Mouse (Mus musculus) mature B cell (primary cell): ENCODE results near the gene Rgs2.

ENCODE experiments used
- in situ Hi-C: fragments of 300-500 bp; cut with MboI; formaldehyde crosslinking; loops from 2 replicates; pipeline ENCODE4 v1.14.3; 2019

Gene Rgs2

GRCm38 (mm10) chr1:144003904-144004740 lies at the start of gene Rgs2:
Gene Rgs2, minus strand, starts transcription at chr1:144004161.
- in situ Hi-C loops, result loop anchor here (5.0 kb wide), 2 partner anchors 168 to 192 kb away; no protein-coding TSS in a partner anchor

GRCm38 (mm10) chr1:144053401-144053800 lies 49.4 kb upstream of the Rgs2 start:
- in situ Hi-C loops, result no loop called here

- in situ Hi-C loops, result no loop called here
Measured at GRCm38 (mm10) chr1:144041826-144042225, 37.9 kb upstream of the Rgs2 start.

DNA sequence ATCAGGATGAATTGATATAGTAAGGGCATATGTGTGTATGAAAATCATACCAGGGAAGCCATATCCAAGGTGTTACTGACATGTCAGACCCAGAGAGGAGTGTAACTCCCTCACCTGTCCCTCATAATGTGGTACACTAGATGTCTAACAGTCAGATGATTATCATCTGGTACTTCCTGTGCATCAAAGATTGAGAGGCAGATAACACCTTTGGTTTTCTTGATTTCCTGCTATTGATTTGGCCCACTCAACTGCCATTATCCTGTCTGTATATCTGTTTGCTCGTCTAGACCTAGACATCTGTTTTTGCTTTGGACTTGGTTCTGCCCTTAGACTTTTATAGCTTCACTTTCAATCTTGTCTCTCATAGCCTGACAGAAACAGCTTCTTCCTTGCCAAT lies 29.5 kb upstream of the Rgs2 start:
- in situ Hi-C loops, result no loop called here

DNA sequence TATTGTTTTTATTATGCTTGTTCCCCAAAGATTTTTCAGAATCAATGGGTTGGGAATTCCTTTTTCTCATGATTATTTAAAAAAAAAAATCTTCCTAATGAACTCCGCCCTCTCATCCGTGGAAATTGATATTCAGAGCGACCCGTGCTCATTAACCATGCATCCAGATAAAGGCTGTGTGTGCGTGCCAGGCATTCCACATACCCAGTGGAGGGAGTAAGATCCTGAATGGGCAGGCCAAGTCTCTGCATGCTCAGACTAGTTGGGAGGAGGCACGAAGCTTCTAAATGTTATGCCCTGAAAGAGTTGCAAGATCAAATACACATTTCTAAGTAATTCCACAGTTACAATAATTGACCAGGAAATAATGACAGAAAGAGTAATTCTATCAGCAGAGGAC lies 26.5 kb upstream of the Rgs2 start:
- in situ Hi-C loops, result no loop called here

GRCm38 (mm10) chr1:144029679-144030078 lies 25.7 kb upstream of the Rgs2 start:
- in situ Hi-C loops, result no loop called here

GRCm38 (mm10) chr1:144018417-144018958 lies 14.5 kb upstream of the Rgs2 start:
- in situ Hi-C loops, result no loop called here

DNA sequence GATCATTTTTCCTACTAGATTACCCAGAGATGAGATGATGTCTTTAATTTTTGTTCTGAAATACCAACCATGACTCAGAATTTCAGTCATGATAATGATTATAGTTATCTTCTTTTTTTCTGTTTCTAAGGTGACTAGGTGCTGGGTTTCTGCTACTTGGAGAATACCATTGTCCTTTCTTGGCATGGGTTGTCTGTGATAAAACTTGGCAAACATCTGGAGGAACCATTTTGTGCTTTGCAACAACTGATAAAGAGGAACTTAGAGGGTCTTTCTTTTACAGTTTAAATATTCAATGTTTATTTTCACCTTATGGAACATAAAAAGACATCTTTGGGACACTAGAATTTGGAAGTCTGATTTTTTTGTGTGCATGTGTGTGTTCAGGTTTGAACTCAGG lies 10.0 kb upstream of the Rgs2 start:
- in situ Hi-C loops, result no loop called here

- in situ Hi-C loops, result no loop called here
Measured at GRCm38 (mm10) chr1:144007341-144007740, 3.4 kb upstream of the Rgs2 start.

DNA sequence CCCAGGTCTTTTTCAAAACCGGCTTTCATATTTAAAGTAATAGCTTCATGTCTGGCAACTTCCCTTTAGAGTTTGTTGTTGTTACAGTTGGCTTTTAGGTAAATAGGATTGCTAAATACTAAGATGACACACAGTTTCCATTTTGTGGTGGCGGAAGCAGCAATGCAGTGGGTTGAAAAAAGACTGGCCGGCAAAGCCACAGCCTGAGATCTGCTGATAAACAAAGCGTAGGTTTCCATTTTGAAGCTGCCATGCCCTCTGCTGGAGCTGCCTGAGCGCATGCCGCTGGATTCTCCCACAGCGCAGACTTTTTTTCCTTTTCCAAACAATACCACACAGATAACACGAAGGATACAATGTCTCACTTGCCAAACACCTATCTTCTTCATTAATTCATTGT lies 2.6 kb upstream of the Rgs2 start:
- in situ Hi-C loops, result no loop called here

- in situ Hi-C loops, result no loop called here
Measured at GRCm38 (mm10) chr1:144005648-144006047, 1.7 kb upstream of the Rgs2 start.

DNA sequence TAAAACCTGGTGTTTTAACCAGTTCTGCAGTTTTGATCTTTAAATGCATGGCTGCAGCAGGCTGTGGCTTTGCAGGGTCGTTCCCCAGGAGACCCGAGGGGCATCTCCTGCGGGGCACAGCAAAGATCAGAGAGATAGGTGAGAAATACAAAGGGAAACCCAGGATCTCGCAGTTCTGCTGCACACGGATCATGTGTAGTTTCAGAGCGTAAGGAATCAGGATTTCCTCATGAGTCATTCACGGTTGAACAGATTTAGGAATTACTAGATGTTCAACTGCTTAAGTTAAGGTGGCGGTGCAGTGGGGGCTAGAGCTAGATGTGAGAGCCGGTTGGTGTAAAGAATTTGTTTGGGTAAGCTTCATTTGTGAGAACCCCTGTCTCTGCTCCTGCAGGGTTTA lies 780 bp upstream of the Rgs2 start:
- in situ Hi-C loops, result loop anchor here (5.0 kb wide), 2 partner anchors 168 to 192 kb away; no protein-coding TSS in a partner anchor

DNA sequence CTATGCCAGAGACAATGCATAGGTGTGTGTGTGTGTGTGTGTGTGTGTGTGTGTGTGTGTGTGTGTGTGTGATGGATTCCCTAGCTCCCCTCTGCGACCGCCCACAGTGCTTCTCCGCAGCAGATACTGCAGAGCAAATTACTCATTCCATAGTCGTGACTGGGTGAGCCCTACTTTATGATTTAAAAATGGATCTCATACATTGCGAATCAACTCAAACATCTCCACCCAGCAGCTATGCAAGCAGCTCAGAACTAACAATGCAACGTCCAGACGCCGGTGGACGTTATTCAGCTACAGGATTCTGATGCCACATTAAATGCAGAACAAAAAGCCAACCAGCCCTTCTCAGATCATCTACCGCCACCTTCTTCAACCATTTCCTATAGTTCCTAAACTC lies 545 bp downstream of the Rgs2 start:
- in situ Hi-C loops, result loop anchor here (5.0 kb wide), 2 partner anchors 169 to 191 kb away; no protein-coding TSS in a partner anchor

- in situ Hi-C loops, result loop anchor here (5.0 kb wide), 2 partner anchors 170 to 190 kb away; no protein-coding TSS in a partner anchor
Measured at GRCm38 (mm10) chr1:144002715-144003066, 1.3 kb downstream of the Rgs2 start.

GRCm38 (mm10) chr1:144002036-144002714 lies 1.8 kb downstream of the Rgs2 start:
- in situ Hi-C loops, result loop anchor here (5.0 kb wide), 2 partner anchors 170 to 190 kb away; no protein-coding TSS in a partner anchor

DNA sequence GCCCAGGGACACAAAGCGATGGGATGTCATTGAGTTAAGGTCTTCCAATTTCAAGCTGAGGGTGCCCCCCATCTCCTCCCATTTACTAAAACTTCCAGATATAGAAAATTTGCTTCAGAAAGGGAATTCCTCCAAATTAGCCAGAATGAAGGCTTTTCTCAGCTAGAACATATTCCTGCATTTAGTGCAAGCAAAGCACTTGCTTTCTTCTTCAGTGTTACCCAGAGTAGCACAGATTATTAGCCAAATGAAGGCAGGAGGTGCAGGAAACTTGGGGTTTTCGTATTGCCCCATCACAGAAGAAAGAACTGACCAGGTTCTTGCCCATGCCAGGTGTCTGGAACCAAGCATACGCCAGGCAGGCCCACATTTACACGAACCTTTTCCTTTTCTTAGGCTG lies 3.7 kb downstream of the Rgs2 start:
- in situ Hi-C loops, result loop anchor here (5.0 kb wide), 2 partner anchors 172 to 188 kb away; no protein-coding TSS in a partner anchor

DNA sequence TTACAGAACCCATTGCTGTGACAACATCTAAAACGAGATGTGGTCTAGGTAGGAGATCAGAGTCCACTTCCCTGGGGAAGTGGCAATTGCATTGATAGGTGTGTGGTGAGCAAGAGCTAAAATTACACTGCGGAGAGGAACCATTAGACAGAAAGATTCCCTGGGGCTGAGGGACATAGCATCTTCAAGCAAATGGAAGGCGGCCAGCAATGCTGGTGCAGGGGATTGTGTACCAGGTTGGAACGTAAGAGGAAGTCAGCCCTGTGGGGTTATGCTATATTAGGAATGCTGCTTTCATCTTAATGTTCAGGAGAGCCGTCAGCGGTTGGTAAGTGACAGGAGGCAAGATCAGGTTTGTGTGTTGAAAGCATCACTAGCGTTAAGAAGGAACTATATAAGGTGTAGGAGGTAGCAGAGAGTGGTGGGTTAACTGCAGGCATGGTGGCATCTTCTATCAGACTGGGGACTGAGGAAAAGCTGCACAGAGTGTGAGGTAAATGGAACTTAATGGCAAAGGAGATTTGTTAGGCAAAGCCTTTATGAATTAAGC lies 4.5 kb downstream of the Rgs2 start:
- in situ Hi-C loops, result no loop called here

DNA sequence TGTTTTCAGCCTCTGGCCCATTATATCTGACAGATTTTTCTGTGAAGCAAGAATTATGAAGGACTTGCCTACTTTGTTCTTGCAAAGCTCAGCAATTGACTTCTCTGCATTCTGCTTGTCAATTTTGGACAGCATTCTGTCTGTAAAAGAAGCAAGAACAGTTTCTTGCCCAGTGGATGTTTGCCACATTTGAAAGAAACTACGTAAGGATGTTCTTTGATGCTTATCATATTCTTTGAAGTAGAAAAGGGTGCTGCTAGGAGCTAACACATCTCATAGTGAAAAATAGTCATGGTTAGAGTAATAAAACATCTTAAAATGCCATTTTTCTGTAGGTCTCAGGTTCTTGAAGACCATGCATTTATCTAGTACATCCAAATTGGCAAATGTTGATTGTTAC lies 10.9 kb downstream of the Rgs2 start:
- in situ Hi-C loops, result no loop called here

GRCm38 (mm10) chr1:143992528-143992927 lies 11.4 kb downstream of the Rgs2 start:
- in situ Hi-C loops, result no loop called here

DNA sequence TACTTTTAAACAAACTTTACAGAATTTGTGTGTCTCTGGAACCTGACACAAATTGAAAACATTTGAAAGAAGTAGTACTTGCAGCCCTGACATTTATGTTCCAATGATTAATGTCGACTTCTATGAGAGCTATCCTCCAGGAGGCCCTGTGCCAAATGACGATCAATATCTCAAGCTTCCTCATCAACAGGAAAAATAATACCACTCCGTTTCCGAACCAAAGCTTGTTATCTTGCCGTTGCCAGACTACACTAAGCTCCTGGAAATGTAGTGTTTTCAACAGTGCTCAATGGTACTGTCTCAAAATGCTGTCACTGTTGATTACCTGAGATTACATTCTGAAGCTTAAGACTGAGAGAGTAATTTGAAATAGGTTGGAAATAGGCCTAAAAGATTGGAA lies 13.7 kb downstream of the Rgs2 start:
- in situ Hi-C loops, result no loop called here

GRCm38 (mm10) chr1:143989773-143990172 lies 14.2 kb downstream of the Rgs2 start:
- in situ Hi-C loops, result no loop called here

DNA sequence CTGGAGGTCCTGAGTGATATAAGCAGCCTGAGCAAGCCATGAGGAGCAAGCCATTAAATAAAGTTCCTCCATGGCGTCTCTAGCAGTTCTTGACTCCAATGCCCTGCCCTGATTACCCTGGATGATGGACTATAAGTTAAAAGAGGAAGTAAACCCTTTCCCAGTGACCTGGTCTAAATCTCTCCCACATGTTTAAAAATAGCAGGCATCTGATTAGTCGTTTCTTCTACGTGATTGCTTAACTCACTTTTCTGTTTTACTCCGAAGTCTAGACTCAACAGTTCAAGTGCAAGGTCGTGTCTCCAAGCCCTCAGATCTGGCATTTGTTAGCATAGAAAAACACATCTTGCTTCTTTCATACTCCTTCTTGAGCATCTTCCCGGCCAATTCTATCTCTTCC lies 15.2 kb downstream of the Rgs2 start:
- in situ Hi-C loops, result no loop called here
